Mouse (Mus musculus): ENCODE data around the gene Pced1b.

DNA sequence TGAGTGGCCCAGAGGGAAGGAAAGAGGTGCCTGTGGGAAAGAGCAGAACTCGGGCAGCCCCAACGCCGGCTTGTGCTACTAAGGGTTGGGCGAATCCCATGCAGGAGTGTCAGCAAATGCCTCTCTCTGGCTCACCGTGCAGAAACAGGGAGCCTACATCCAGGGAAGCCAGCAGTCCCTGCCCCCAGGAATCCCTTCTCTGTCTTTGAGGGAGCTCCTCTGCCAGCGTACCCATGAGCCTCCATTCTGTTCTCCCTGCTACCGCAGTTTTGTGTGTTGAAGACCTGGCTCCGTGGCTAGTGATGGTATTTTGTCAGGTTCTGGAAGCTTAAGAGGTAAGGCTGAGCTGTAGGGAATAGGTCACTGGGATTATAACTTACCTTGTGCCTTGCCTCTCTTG, 33.2 kb downstream of the Pced1b start:
- TF ChIP-seq CTCF (IDR thresholded peaks at IDR 0.05; ENCODE audit: extremely low read depth, insufficient read length, insufficient replicate concordance, low read depth, low read length) = no peak
- no peak for TF ChIP-seq POLR2A (IDR thresholded peaks at IDR 0.05; ENCODE audit: low read depth, low read length)

Data from small intestine, adult 2 months (tissue).